Mouse (Mus musculus) E14TG2a.4 (cell line): ENCODE data around the gene Dexi.
A peak's percentile ranks its signal among the peaks of the same experiment; 100 is the strongest.

ENCODE experiments used
- H3K27me3 ChIP-seq: 2 replicates; pipeline ENCODE4 v1.6.1; 2014; ENCODE audit warnings: low read length, control low read depth; ENCODE audit not compliant: insufficient read depth
- H3K36me3 ChIP-seq: 2 replicates; pipeline ENCODE4 v1.6.1; 2014; ENCODE audit warnings: low read length, control low read depth; ENCODE audit not compliant: insufficient read depth
- H3K4me1 ChIP-seq: replicated peaks from 2 replicates; pipeline ENCODE4 v1.6.1; 2014; ENCODE audit warnings: low read depth, low read length, control low read depth
- H3K4me3 ChIP-seq: replicated peaks from 2 replicates; pipeline ENCODE4 v1.5.1; 2014; ENCODE audit warnings: mild to moderate bottlenecking, low read length
- H3K9me3 ChIP-seq: 2 replicates; pipeline ENCODE4 v1.6.1; 2014; ENCODE audit warnings: low read length, control low read depth
- CTCF ChIP-seq: conservative IDR thresholded peaks from 2 replicates; pipeline ENCODE4 v1.5.1; 2014; ENCODE audit warnings: low read length
- NANOG ChIP-seq: IDR thresholded peaks from 2 replicates; pipeline ENCODE4 v1.6.1; 2014; ENCODE audit warnings: borderline replicate concordance, low read length, mixed read lengths
- POU5F1 ChIP-seq: IDR thresholded peaks from 2 replicates; pipeline ENCODE4 v1.6.1; 2014; ENCODE audit warnings: low read length, borderline replicate concordance

Dexi gene

DNA sequence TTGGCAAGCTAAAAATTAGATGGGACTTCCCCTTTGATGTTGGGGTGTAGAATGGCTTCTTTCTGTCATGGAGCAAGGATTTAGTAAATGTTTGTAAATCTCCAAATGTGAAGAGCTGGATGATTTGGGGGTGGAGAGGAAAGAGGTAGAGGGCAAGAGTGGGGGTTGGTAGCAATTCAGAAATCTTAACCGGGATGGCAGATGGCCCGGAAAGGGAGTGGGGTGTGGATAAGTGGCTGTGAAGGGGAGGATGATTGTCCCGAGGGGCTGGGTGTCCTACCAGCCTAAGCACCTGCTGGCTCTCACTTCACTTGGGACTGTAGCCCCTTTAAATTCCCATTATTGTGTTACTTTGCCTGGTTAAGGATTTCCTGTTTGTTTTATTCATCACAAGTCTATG, 4.0 kb upstream of the Dexi start:
- Histone ChIP-seq H3K27me3 (peaks cover 6% of the 10 kb centered on the region), H3K4me3 (peak overlapping the region; percentile 98; the same call in 1 of the 2 replicates), H3K9me3 (no peaks in the 10 kb centered on the region), H3K36me3 (peaks cover 26% of the 10 kb centered on the region), H3K4me1 (peaks cover 66% of the 10 kb centered on the region)
- TF ChIP-seq CTCF (no peak), NANOG (no peak), POU5F1 (no peak)

- Histone ChIP-seq H3K4me3 (peak within 1 kb of the TSS; percentile 98), H3K4me1 (peaks cover 57% of the 10 kb centered on the region), H3K27me3 (peaks cover 19% of the 10 kb centered on the region), H3K36me3 (peaks cover 26% of the 10 kb centered on the region), H3K9me3 (no peaks in the 10 kb centered on the region)
- no peak for TF ChIP-seq CTCF
- no peak for TF ChIP-seq NANOG
Measured at GRCm38 (mm10) chr16:10544995-10545622, 2.3 kb upstream of the Dexi start, which contains the start of gene Clec16a. TSS of gene Clec16a (plus strand) at chr16:10545339.

GRCm38 (mm10) chr16:10542266-10542665, 588 bp downstream of the Dexi start:
- TF ChIP-seq CTCF (no peak), NANOG (no peak), POU5F1 (no peak)
- peaks cover under 1% of the 10 kb centered on the region; the same call in 1 of the 2 replicates for H3K36me3 ChIP-seq
- peaks cover 40% of the 10 kb centered on the region for H3K4me1 ChIP-seq
- no peaks in the 10 kb centered on the region for H3K9me3 ChIP-seq
- peak overlapping the region; percentile 88 for H3K4me3 ChIP-seq
- peaks cover 21% of the 10 kb centered on the region for H3K27me3 ChIP-seq

- Histone ChIP-seq H3K4me1 (peaks cover 33% of the 10 kb centered on the region), H3K4me3 (peak overlapping the region; percentile 88), H3K9me3 (no peaks in the 10 kb centered on the region), H3K27me3 (peaks cover 21% of the 10 kb centered on the region), H3K36me3 (no peaks in the 10 kb centered on the region; the same call in 1 of the 2 replicates)
- TF ChIP-seq POU5F1 (no peak), NANOG (no peak), CTCF (no peak)
Measured at GRCm38 (mm10) chr16:10541598-10541930, 1.3 kb downstream of the Dexi start.

- H3K4me3 ChIP-seq: no peak overlapping the region
- no peaks in the 10 kb centered on the region for H3K9me3 ChIP-seq
- peaks cover 21% of the 10 kb centered on the region for H3K27me3 ChIP-seq
- peaks cover 27% of the 10 kb centered on the region for H3K4me1 ChIP-seq
- TF ChIP-seq NANOG (no peak), POU5F1 (no peak), CTCF (no peak)
- H3K36me3 ChIP-seq: no peaks in the 10 kb centered on the region; the same call in 1 of the 2 replicates
Measured at GRCm38 (mm10) chr16:10540763-10541597, 1.9 kb downstream of the Dexi start.

DNA sequence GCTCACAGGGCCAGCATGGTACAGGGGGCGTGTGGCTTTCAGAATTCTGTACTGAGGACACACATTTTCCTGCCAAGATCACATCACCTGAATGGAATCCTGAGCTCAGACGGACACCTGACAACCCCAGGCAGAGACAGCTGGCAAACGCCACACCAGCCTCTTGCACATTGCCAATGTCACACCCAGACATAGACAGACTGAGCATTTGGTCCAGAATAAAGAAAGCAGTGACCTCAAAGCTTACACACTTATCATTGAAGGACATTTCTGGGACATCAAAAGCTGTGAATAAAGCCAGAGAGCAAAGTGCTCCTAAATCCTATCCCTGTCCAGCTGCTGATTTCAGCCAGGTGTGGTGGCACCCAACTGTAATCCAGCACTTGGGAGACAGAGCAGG, 5.9 kb downstream of the Dexi start:
- Histone ChIP-seq H3K27me3 (peaks cover 15% of the 10 kb centered on the region), H3K9me3 (no peaks in the 10 kb centered on the region), H3K4me3 (no peak overlapping the region), H3K36me3 (no peaks in the 10 kb centered on the region; the same call in 1 of the 2 replicates), H3K4me1 (peaks cover 9% of the 10 kb centered on the region)
- TF ChIP-seq POU5F1 (no peak), CTCF (no peak), NANOG (no peak)

- Histone ChIP-seq H3K36me3 (no peaks in the 10 kb centered on the region; the same call in 1 of the 2 replicates), H3K9me3 (no peaks in the 10 kb centered on the region)
Measured at GRCm38 (mm10) chr16:10536323-10536722, 6.5 kb downstream of the Dexi start.

GRCm38 (mm10) chr16:10534567-10534966, 8.3 kb downstream of the Dexi start:
- Histone ChIP-seq H3K27me3 (no peaks in the 10 kb centered on the region), H3K9me3 (no peaks in the 10 kb centered on the region), H3K4me1 (peaks cover 12% of the 10 kb centered on the region), H3K36me3 (no peaks in the 10 kb centered on the region; the same call in 1 of the 2 replicates), H3K4me3 (no peak overlapping the region)
- no peak for TF ChIP-seq NANOG
- no peak for TF ChIP-seq CTCF
- TF ChIP-seq POU5F1: no peak

More at GRCm38 (mm10) chr16:10536323-10536722, 6.5 kb downstream of the Dexi start:
- TF ChIP-seq NANOG (no peak), CTCF (no peak), POU5F1 (no peak)
- Histone ChIP-seq H3K4me1 (peaks cover 3% of the 10 kb centered on the region), H3K4me3 (no peak overlapping the region), H3K27me3 (peaks cover 9% of the 10 kb centered on the region)

GRCm38 (mm10) chr16:10533781-10534180, 9.1 kb downstream of the Dexi start:
- Histone ChIP-seq H3K36me3 (no peaks in the 10 kb centered on the region; the same call in 1 of the 2 replicates), H3K4me3 (no peak overlapping the region), H3K9me3 (no peaks in the 10 kb centered on the region), H3K4me1 (peaks cover 14% of the 10 kb centered on the region), H3K27me3 (no peaks in the 10 kb centered on the region)
- TF ChIP-seq CTCF (no peak), POU5F1 (no peak), NANOG (no peak)
